Mouse (Mus musculus) megakaryocyte progenitor cell, adult 5-6 weeks (primary cell): ENCODE measurements at regions not wholly inside any gene's neighbourhood (a gene's known extent, or its start where the extent isn't known, plus 50 kb on each side); places are given as distances from the start of the nearest gene placed in this dataset.

ENCODE experiments used
- ATAC-seq: replicated peaks from 2 replicates; pipeline ENCODE4 v1.8.0; 2016; ENCODE audit warnings: mild to moderate bottlenecking, moderate TSS enrichment, inconsistent platforms; ENCODE audit not compliant: poor library complexity

DNA sequence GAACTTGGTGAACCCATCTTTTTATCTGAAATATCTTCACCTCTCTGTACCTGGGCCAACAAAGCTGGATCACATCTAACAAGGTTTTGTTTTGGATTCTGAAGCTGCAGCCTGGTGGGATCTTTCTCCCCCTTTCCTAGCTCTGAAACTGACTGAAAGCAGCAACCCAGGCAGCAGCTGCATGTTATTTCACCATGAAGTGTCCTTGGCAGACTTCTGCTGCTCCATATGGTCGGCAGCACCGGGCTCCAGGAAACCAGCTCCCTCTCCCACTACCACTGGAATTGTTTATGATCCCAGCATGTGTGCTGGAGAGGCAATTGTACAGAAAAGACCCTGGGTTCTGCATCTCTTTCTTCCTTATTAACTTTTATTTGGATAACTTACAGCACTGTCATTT lies 145.0 kb downstream of the Spata18 start:
- ATAC-seq: no peak

DNA sequence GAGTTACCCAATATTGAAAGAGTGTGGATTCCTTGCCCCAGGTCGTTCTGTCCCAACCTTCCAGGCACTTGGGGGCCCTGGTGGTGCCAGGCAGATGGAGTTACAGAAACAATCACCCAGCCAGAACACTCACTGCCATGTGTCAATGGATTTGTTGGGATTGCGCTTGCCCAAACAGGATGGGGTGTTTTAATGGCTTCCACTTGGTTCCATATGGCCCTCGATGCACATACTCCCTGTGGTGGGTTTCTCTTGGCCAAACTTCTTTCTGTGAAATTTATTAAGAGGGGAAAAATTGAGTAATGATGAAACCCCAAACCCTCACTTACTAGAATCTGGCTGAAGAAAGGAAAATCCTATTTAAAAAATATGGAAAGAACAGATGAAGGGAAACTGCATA lies 146.8 kb downstream of the Spata18 start:
- no peak for ATAC-seq

DNA sequence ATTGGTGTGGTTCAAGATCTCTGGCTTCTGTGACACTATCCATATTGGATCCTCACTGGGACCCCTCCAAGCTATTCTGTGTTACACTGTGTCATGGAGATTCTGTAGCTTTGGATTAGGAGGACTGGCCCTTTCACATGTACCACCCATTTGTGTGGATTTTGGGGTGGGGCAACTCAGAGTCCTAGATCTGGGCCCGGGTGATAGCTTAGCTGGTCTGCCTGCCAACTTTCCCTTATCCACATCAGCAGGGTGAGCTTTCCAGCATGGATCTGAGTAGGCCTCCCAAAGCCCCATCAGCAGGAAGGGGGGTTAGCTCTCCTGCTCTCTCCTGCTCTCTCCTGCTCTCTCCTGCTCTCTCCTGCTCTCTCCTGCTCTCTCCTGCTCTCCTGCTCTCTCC lies 152.3 kb downstream of the Spata18 start:
- no peak for ATAC-seq

DNA sequence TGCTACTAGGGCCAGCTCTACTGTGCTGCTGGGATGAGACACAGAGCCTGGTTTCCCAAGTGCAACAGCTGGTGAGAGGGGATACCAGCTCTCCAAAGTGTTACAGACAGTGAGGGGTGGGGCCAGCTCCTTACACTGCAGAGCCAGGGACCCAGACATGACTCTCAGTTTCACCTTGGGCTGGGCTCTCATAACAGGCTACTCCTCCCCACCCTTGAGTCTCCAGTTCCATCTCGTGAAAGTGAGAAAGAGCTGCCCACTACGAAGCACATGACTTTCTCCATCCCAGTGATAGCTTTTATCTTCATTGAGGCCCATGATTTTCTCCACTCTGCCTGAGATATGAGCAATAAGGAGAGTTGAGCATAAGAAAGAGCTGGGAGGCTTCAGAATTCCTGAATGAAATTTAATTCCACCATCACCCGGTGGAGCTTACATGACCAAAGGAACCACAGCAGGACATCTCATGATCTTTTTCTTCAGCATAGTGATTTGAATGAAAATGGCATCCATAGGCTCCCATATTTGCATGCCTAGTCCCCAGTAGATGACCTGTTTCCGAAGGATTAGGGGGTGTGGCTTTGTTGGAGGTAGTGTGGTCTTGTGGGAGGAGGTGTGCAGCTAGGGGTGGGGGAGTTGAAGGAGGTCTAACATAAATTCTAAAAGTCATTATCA lies 153.5 kb downstream of the Spata18 start:
- ATAC-seq: no peak

- ATAC-seq: no peak
Measured at GRCm38 (mm10) chr5:73810660-73811059, 159.5 kb downstream of the Spata18 start.

GRCm38 (mm10) chr5:73811094-73811521 lies 159.9 kb downstream of the Spata18 start:
- no peak for ATAC-seq

- ATAC-seq: no peak
Measured at GRCm38 (mm10) chr5:73815752-73816151, 164.6 kb downstream of the Spata18 start.

GRCm38 (mm10) chr5:73817180-73817579 lies 166.0 kb downstream of the Spata18 start:
- ATAC-seq: no peak

DNA sequence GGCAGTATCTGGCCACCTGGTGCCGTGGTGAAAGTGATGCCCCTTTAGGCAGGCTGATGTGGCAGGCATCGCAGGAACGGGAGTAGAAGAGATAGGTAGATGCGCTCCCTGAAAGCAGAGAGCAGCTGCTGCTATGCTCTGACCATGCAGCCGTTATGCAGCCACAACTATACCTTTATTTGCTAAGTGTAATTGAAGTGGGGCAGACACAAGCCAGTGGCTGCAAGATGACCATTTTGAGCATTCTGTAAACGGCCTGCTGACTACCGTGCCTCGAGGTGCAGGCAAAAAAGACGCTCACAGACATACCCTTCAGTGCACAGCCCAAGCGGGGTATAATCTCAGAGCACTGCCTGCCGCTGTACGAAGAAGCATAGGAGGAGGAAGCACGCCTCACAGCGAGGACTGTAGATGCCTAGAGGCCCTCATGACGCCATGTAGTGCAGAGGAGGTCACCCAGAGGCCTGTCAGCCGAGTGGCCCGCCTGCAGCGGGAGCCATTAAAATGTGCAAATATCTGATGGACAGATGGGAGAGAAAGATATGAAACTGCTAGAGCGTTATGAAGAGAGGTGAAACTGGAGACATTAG lies 170.9 kb downstream of the Spata18 start:
- ATAC-seq: no peak

DNA sequence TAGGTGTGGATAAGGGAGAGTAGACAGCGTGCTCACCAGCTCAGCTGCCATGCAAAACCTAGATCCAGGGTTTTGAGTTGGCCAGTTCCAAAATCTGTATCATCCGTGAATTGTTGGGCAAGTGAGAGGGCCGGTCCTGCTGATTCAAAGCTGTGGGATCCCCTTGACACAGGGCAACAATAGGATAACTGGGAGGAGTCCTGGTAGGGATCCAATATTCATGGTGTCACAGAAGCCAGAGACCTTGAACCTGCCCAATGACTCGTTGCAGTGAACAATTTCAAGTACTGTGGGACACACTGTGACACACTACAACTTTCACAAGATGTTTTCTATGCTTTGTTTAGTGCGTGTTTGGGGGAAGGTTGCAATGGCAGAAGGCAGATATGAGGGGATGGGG lies 172.2 kb downstream of the Spata18 start:
- ATAC-seq: no peak

DNA sequence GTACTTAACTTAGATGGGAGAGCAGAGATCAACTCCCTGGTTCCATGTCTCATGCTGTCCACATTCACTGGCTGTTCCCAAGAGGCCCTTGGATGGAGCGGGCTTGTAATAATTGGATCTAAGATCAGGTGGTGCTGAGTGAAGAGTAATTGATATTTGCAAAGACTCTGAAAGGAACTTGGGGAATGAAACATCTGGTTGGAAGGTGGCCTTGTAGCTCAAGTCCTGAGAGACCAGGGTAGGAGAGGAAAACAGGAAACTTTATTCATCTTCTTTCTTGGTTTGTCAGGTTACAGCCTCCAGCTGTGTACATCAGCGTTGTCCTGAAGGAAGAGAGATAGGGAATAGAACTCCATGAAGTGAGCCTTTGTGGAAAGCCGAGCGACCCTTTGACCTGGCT lies 175.8 kb downstream of the Spata18 start:
- ATAC-seq: no peak

DNA sequence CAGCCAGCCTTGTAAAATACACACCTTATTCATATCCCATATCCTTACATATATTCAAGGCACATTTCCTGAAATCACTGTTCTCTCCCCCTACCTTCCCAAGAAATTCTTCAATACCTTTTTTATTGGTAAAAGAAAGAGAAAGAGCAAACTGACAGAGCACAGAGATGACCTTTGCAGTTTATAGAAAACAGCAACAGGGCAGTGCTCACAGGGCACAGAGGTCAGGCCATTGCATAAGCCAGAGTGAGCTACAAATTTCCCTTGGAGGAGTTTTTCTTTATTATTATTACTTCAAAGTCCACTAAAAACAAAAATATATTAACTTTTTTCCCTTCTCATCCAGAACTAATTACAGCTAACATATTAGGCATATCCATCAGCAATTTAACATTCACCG lies 182.5 kb downstream of the Spata18 start:
- no peak for ATAC-seq

DNA sequence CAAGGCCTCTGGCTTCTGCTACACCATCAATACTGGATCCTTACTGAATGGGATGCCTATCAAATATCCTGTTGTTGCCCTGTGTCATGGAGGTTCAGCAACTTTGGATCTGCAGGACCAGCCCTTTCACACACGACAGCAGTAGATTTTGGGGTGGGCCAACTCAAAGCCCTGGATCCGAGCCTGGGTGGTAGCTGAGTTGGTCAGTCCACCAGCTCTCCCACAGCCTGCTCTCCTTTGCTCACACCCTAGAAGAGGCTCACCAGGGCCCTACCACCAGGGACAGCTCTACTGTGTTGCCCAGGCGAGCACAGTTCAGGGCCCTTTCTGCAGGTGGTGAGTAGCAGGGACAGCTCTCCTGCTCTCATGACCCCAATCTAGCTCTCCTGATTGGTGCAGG lies 192.6 kb downstream of the Spata18 start:
- ATAC-seq: no peak

GRCm38 (mm10) chr5:73846096-73846782 lies 195.1 kb downstream of the Spata18 start:
- no peak for ATAC-seq

DNA sequence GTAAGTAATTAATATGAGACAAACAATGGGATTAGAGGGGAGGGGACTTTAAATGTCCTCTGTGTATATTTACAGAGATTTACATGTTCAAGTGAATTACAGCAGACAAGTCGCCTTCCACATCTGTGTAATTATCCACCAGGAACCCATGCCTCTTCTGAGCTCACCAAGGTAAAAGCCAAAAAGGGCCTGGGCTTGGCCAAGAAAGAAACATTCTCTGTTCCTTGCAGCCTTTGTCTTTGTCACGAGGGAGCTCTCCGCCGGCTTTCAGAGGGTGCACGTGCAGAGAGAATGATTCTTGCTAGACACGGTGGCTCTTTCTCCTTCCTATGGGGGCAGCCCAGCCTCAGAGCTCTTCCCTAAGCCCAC lies 195.6 kb downstream of the Spata18 start:
- ATAC-seq: no peak

DNA sequence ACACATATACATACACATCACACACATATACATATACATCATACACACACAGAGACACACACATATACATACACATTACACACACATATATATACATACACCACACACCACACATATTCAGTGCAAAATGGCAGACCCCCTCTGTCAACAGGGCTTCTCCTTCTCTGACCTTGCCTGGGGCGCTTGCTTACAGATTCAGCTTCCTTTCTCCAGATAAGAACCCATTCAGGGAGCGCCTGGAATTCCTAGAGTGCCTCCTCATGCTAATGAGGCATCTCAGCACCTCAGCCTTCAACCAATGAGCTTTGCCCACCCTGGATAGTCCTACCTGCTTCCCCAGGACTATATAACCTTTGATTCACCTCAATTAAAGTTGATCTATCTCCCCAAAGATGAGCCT lies 200.3 kb downstream of the Spata18 start:
- ATAC-seq: no peak

GRCm38 (mm10) chr5:73854025-73854773 lies 203.0 kb downstream of the Spata18 start:
- peak; percentile 92 for ATAC-seq

- no peak for ATAC-seq
Measured at GRCm38 (mm10) chr5:73854774-73855371, 203.7 kb downstream of the Spata18 start.

DNA sequence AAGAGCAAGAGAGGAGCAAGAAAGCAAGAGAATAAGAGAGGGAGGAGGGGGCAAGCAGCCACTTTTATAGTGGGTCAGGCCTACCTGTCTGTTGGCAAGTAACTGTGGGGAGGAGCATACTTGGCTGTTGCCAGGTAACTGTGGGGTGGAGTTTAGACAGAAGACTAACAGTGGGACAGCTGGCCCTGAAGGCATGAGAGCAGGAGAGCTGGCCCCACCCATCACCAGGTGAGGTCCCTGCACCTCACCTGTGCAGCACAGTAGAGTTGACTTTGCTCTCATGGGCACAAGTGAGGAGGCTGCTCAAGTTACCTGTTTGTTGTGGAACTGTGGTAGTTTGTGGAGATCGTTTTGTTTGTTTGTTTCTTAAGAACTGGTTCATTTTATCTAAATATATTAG lies 208.1 kb downstream of the Spata18 start:
- no peak for ATAC-seq

DNA sequence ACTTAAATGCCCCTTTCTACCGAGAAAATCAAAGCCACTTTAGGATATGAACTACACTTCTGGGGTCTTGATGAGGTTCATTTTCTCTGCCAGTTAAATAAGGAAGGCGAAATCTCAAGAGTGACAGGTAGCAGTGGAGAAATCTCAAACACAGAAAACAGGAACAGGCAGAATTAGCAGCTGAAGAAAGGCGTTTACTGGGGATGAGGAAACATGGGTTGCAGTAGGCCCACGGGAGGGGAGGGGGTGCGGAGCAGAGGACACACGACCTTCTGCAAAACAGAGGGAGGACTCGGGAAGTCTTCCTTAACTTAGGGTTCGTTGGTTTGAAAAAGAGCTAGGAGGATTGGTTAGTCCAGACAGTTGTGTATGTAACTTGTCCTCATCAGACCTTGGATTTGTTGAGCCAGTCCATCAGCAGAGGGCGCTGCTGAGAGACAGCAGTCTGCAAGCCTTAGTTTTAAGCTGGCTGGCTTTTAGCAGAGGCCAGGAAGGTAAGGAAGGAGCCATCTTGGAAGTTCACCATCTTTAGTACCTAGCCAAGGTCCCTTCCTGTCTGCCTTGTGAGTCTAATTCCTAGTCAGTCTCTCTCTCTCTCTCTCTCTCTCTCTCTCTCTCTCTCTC lies 204.0 kb downstream of the Usp46 start:
- ATAC-seq: peak; percentile 69
